Mouse (Mus musculus): Measurements from ENCODE around the gene Pde4c. TPM values are rescaled to one million over a fixed set of nuclear protein-coding genes. Genes with fewer than 3 reads are reported as not detected.

The Pde4c gene
- polyA plus RNA-seq, 1 experiment from 2014 or later, result 0.08 TPM

DNA sequence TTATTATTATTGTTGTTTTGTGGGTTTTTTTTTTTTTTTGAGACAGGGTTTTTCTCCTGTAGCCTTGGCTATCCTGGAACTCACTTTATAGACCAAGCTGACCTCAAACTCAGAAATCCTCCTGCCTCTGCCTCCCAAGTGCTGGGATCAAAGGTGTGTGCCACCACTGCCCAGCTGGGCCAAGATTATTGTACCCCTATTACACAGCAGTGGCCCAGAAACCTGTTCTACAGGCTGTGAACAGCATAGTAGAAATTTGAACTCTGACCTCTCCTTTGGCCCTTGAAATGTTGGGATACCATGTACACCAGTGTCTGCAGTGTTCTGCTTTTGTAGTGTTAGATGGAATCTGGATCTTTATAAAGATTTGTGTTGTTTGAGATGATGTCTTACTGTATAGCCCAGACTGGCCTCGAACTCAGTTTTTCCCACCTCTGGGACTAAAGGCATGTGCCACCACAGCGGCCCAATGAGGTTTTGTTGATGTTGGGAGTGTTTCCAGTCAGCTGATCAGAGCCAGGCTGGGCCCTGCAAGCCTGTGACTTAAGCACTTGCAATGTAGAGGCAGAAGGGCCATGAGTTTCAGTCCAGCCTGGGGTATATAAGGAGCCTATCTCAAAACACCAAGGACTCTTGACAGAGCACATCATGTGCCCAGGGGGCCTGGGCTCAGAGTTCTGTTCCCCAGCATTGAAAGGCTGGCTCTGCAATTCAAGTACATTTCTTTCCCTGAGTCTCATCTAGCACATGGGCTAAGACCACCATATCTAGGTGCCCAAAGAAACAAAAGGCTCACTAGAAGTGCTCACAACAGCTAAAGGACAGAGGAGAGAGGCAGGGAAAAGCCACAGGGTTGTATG is 21.3 kb upstream of the Pde4c start:
- H3K27ac ChIP-seq (replicated peaks in 1 of 2; ENCODE audit: control insufficient read depth in 1 of 2, insufficient read depth in 1 of 2, low read depth in 2 of 2, low read length in 2 of 2), result peak overlapping the region in 1 of 2 experiments; percentile 15; a peak in 1 of 4 replicates
- ATAC-seq (ENCODE audit: insufficient number of reproducible peaks, insufficient read depth, low FRiP score, low read depth), result no peak
- H3K4me2 ChIP-seq (ENCODE audit: low read length), result peak overlapping the region; percentile 85
- H3K4me1 ChIP-seq (ENCODE audit: control insufficient read depth in 2 of 2, insufficient read depth in 2 of 2, low read length in 2 of 2), result peaks cover 17 to 28% of the 10 kb centered on the region in 2 experiments
- H3K4me3 ChIP-seq (ENCODE audit: control insufficient read depth in 1 of 2, insufficient read depth in 1 of 2, low read depth in 1 of 2, low read length in 2 of 2), result peak overlapping the region in 1 of 2 experiments; percentile 77; a peak in 1 of 4 replicates
- no peaks in the 10 kb centered on the region for H3K9me3 ChIP-seq (ENCODE audit: control insufficient read depth, low read length)
- H3K9ac ChIP-seq (ENCODE audit: low read length), result no peak overlapping the region
- peaks cover 24% of the 10 kb centered on the region for H3K36me3 ChIP-seq (ENCODE audit: control insufficient read depth, insufficient read depth, low read length)
- H3K27me3 ChIP-seq (ENCODE audit: control insufficient read depth, insufficient read depth, low read length), result no peaks in the 10 kb centered on the region
- 75% methylated on average over 2 of the region's 2 CpGs for WGBS

DNA sequence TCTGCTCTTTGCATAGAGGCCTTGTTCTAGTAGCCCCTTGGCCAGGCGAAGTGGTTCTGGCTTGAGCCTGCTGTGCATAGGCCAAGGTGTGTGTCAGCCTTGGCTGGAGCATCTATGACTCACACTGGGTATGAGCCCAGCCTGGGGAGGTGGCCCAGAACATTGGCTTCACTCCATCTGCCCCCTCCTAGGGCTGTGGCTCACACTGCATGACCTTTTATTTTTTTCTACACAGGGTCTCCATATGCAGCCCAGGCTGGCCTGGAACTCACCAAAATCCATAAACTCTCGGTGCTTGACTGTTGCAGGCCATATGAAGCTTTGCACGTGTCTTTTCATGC is 20.7 kb upstream of the Pde4c start:
- Histone ChIP-seq H3K4me2 (ENCODE audit: low read length) (no peak overlapping the region), H3K9me3 (ENCODE audit: control insufficient read depth, low read length) (no peaks in the 10 kb centered on the region), H3K36me3 (ENCODE audit: control insufficient read depth, insufficient read depth, low read length) (peaks cover 24% of the 10 kb centered on the region), H3K4me3 (ENCODE audit: control insufficient read depth in 1 of 2, insufficient read depth in 1 of 2, low read depth in 1 of 2, low read length in 2 of 2) (no peak overlapping the region), H3K27me3 (ENCODE audit: control insufficient read depth, insufficient read depth, low read length) (no peaks in the 10 kb centered on the region), H3K9ac (ENCODE audit: low read length) (no peak overlapping the region), H3K4me1 (ENCODE audit: control insufficient read depth in 2 of 2, insufficient read depth in 2 of 2, low read length in 2 of 2) (peaks cover 11 to 22% of the 10 kb centered on the region in 2 experiments), H3K27ac (replicated peaks in 1 of 2; ENCODE audit: control insufficient read depth in 1 of 2, insufficient read depth in 1 of 2, low read depth in 2 of 2, low read length in 2 of 2) (peak overlapping the region in 1 of 2 experiments; percentile 15; a peak in 1 of 4 replicates)
- ATAC-seq (ENCODE audit: insufficient number of reproducible peaks, insufficient read depth, low FRiP score, low read depth), result no peak
- 67% methylated on average over 3 of the region's 3 CpGs for WGBS

DNA sequence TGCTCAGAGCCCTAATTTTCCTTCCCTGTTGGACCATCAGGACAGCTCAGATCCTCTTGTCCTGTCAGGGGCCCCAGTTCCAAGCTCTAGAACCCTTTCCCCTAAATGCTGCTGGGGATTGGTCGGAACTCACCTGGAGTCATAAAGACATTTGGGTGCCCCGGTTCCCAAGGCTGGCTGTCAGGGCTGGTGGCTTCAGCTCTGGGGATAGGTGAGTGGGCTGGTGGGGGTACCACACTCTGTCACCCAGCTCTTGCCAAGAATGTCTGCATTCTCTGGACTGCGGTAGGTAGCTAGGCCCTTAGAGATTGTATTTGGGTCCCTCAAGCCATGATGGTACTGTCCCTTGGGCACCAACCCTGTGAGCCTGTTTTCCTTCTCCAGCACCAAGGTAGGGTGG is 20.2 kb upstream of the Pde4c start, which contains the start of gene Iqcn:
Iqcn (plus strand) TSS at position 171 of the 400 bp plus-strand sequence.
- Histone ChIP-seq H3K4me2 (ENCODE audit: low read length) (no peak within 1 kb of the TSS), H3K36me3 (ENCODE audit: control insufficient read depth, insufficient read depth, low read length) (peaks cover 24% of the 10 kb centered on the region), H3K4me3 (ENCODE audit: control insufficient read depth in 1 of 2, insufficient read depth in 1 of 2, low read depth in 1 of 2, low read length in 2 of 2) (no peak within 1 kb of the TSS), H3K9ac (ENCODE audit: low read length) (no peak within 1 kb of the TSS), H3K4me1 (ENCODE audit: control insufficient read depth in 2 of 2, insufficient read depth in 2 of 2, low read length in 2 of 2) (peaks cover 7 to 19% of the 10 kb centered on the region in 2 experiments), H3K27me3 (ENCODE audit: control insufficient read depth, insufficient read depth, low read length) (no peaks in the 10 kb centered on the region), H3K9me3 (ENCODE audit: control insufficient read depth, low read length) (no peaks in the 10 kb centered on the region), H3K27ac (replicated peaks in 1 of 2; ENCODE audit: control insufficient read depth in 1 of 2, insufficient read depth in 1 of 2, low read depth in 2 of 2, low read length in 2 of 2) (peak within 1 kb of the TSS in 1 of 2 experiments; percentile 15; a peak in 1 of 4 replicates)
- no peak for ATAC-seq (ENCODE audit: insufficient number of reproducible peaks, insufficient read depth, low FRiP score, low read depth)
- 95% methylated on average over 3 of the region's 3 CpGs for WGBS

DNA sequence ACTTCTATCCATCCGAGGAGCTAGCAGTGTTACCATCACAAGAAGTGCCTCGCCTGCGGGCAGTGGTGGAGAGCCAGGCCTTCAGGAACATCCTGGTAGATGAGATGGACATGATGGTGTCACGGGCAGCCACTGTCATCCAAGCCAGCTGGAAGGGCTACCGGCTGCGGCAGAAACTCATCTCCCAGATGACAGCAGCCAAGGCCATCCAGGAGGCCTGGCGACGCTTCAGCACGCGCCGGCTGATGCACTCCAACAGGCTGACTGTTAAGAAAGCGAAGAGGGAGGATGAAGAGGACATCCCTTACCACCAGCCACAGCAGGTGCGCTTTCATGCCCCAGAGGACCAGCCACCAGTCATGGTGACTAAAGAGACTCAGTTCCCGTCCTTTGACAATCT is 15.2 kb upstream of the Pde4c start:
- Histone ChIP-seq H3K27me3 (ENCODE audit: control insufficient read depth, insufficient read depth, low read length) (no peaks in the 10 kb centered on the region; the same call in 1 of the 2 replicates), H3K4me2 (ENCODE audit: low read length) (no peak overlapping the region), H3K36me3 (ENCODE audit: control insufficient read depth, insufficient read depth, low read length) (peaks cover 3% of the 10 kb centered on the region; the same call in 1 of the 2 replicates), H3K4me1 (ENCODE audit: control insufficient read depth in 2 of 2, insufficient read depth in 2 of 2, low read length in 2 of 2) (no peaks in the 10 kb centered on the region), H3K27ac (replicated peaks in 1 of 2; ENCODE audit: control insufficient read depth in 1 of 2, insufficient read depth in 1 of 2, low read depth in 2 of 2, low read length in 2 of 2) (no peak overlapping the region), H3K4me3 (ENCODE audit: control insufficient read depth in 1 of 2, insufficient read depth in 1 of 2, low read depth in 1 of 2, low read length in 2 of 2) (no peak overlapping the region), H3K9me3 (ENCODE audit: control insufficient read depth, low read length) (no peaks in the 10 kb centered on the region), H3K9ac (ENCODE audit: low read length) (no peak overlapping the region)
- 84% methylated on average over 14 of the region's 14 CpGs for WGBS
- ATAC-seq (ENCODE audit: insufficient number of reproducible peaks, insufficient read depth, low FRiP score, low read depth), result no peak

DNA sequence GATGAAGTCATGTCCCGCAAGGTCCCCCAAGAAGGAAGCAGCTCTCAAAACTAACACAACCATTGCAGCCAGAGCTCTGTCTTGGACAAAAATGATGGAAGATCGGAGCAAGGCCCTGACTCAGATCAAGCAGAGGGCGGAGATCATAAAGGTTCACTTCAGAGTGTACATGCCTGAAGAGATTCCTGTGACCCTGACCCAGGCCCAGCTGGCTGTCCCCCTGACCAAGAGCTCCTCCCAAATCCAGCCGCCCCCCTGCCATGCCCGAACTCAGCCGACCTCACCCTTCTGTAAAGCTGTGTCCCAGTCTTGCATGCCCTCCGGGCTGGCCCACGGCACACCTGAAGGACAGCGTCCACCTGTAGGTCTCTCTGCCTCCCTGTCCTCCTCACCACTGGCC is 13.7 kb upstream of the Pde4c start:
- H3K36me3 ChIP-seq (ENCODE audit: control insufficient read depth, insufficient read depth, low read length), result no peaks in the 10 kb centered on the region
- H3K4me1 ChIP-seq (ENCODE audit: control insufficient read depth in 2 of 2, insufficient read depth in 2 of 2, low read length in 2 of 2), result no peaks in the 10 kb centered on the region
- ATAC-seq (ENCODE audit: insufficient number of reproducible peaks, insufficient read depth, low FRiP score, low read depth), result no peak
- H3K9ac ChIP-seq (ENCODE audit: low read length), result no peak overlapping the region
- H3K4me2 ChIP-seq (ENCODE audit: low read length), result no peak overlapping the region
- H3K4me3 ChIP-seq (ENCODE audit: control insufficient read depth in 1 of 2, insufficient read depth in 1 of 2, low read depth in 1 of 2, low read length in 2 of 2), result no peak overlapping the region
- H3K27ac ChIP-seq (replicated peaks in 1 of 2; ENCODE audit: control insufficient read depth in 1 of 2, insufficient read depth in 1 of 2, low read depth in 2 of 2, low read length in 2 of 2), result no peak overlapping the region
- no peaks in the 10 kb centered on the region for H3K9me3 ChIP-seq (ENCODE audit: control insufficient read depth, low read length)
- 82% methylated on average over 9 of the region's 9 CpGs for WGBS
- no peaks in the 10 kb centered on the region; the same call in 1 of the 2 replicates for H3K27me3 ChIP-seq (ENCODE audit: control insufficient read depth, insufficient read depth, low read length)

DNA sequence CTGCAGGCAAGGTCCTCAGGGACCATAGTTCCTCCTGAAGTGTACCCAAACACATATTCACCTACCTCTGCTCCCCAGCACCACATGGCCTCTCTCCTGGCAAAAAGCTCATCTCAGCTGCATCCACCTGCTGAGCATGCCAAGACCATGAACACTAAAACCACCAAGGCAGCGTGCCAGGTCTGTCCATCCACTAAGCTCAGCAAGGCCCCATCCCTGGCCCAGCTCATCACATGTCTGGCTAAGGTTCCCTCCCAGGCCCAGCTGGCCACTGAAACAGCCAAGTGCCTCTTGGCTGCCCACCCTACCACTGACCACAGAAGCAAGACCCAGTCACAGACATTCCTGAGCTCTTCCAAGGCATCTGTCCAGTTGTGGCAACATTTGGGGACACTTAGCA is 13.2 kb upstream of the Pde4c start:
- no peaks in the 10 kb centered on the region for H3K36me3 ChIP-seq (ENCODE audit: control insufficient read depth, insufficient read depth, low read length)
- no peaks in the 10 kb centered on the region for H3K4me1 ChIP-seq (ENCODE audit: control insufficient read depth in 2 of 2, insufficient read depth in 2 of 2, low read length in 2 of 2)
- H3K9me3 ChIP-seq (ENCODE audit: control insufficient read depth, low read length), result no peaks in the 10 kb centered on the region
- no peaks in the 10 kb centered on the region; the same call in 1 of the 2 replicates for H3K27me3 ChIP-seq (ENCODE audit: control insufficient read depth, insufficient read depth, low read length)
- H3K4me3 ChIP-seq (ENCODE audit: control insufficient read depth in 1 of 2, insufficient read depth in 1 of 2, low read depth in 1 of 2, low read length in 2 of 2), result no peak overlapping the region
- ATAC-seq (ENCODE audit: insufficient number of reproducible peaks, insufficient read depth, low FRiP score, low read depth), result no peak
- no peak overlapping the region for H3K27ac ChIP-seq (replicated peaks in 1 of 2; ENCODE audit: control insufficient read depth in 1 of 2, insufficient read depth in 1 of 2, low read depth in 2 of 2, low read length in 2 of 2)
- H3K9ac ChIP-seq (ENCODE audit: low read length), result no peak overlapping the region
- H3K4me2 ChIP-seq (ENCODE audit: low read length), result no peak overlapping the region
- 86% methylated on average over 1 of the region's 1 CpGs for WGBS

DNA sequence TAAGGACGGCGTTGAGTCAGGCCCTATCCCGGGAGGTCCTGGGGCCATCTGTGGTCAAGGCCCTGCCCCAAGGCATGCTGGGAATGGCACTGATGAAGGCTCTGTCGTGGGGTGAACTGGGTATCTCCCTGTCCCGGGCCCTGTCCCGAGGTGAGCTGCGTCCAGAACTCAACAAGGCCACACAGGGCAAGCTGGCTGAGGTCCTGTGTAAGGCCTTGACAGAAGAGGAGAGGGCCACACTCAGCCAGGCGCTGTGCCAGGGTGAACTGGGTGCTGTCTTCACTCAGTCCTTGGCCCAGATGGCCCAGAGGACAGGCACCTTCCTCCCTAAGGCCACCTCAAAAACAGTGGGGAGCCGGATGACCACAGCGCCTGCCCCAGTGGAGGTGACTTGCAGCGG is 12.5 kb upstream of the Pde4c start:
- H3K27ac ChIP-seq (replicated peaks in 1 of 2; ENCODE audit: control insufficient read depth in 1 of 2, insufficient read depth in 1 of 2, low read depth in 2 of 2, low read length in 2 of 2), result no peak overlapping the region
- no peak overlapping the region for H3K4me2 ChIP-seq (ENCODE audit: low read length)
- H3K9ac ChIP-seq (ENCODE audit: low read length), result no peak overlapping the region
- H3K36me3 ChIP-seq (ENCODE audit: control insufficient read depth, insufficient read depth, low read length), result no peaks in the 10 kb centered on the region
- H3K27me3 ChIP-seq (ENCODE audit: control insufficient read depth, insufficient read depth, low read length), result no peaks in the 10 kb centered on the region; the same call in 1 of the 2 replicates
- H3K4me1 ChIP-seq (ENCODE audit: control insufficient read depth in 2 of 2, insufficient read depth in 2 of 2, low read length in 2 of 2), result no peaks in the 10 kb centered on the region
- H3K4me3 ChIP-seq (ENCODE audit: control insufficient read depth in 1 of 2, insufficient read depth in 1 of 2, low read depth in 1 of 2, low read length in 2 of 2), result no peak overlapping the region
- no peaks in the 10 kb centered on the region for H3K9me3 ChIP-seq (ENCODE audit: control insufficient read depth, low read length)
- 81% methylated on average over 11 of the region's 11 CpGs for WGBS
- no peak for ATAC-seq (ENCODE audit: insufficient number of reproducible peaks, insufficient read depth, low FRiP score, low read depth)
